Mouse (Mus musculus) thymus, adult 2 months (tissue): ENCODE measurements around the gene Spsb1. TPM values are rescaled to one million over a fixed set of nuclear protein-coding genes. Genes with fewer than 3 reads are reported as not detected.

Experiments used
- DNase-seq: peaks from one replicate; pipeline ENCODE4 v3.0.0; 2021
- H3K27ac ChIP-seq: fragments of 200-500 bp; 2 replicates; pipeline ENCODE4 v1.5.1; 2012; ENCODE audit warnings: low read length, control low read depth; ENCODE audit not compliant: control insufficient read depth, insufficient read depth
- H3K27me3 ChIP-seq: fragments of 200-500 bp; 2 replicates; pipeline ENCODE4 v1.6.1; 2012; ENCODE audit warnings: mild to moderate bottlenecking, low read length, moderate library complexity, mixed read lengths; ENCODE audit not compliant: control insufficient read depth, insufficient read depth
- H3K36me3 ChIP-seq: fragments of 200-500 bp; 2 replicates; pipeline ENCODE4 v1.6.1; 2012; ENCODE audit warnings: mild to moderate bottlenecking, low read length, moderate library complexity; ENCODE audit not compliant: control insufficient read depth, insufficient read depth
- H3K4me1 ChIP-seq: fragments of 200-500 bp; replicated peaks from 2 replicates; pipeline ENCODE4 v1.6.1; 2012; ENCODE audit warnings: low read length; ENCODE audit not compliant: control insufficient read depth, insufficient read depth
- H3K4me3 ChIP-seq: fragments of 200-500 bp; 2 replicates; pipeline ENCODE4 v1.5.1; 2012; ENCODE audit warnings: mild to moderate bottlenecking, low read length, control low read depth, moderate library complexity; ENCODE audit not compliant: control insufficient read depth, insufficient read depth
- CTCF ChIP-seq: fragments of 200-500 bp; IDR thresholded peaks from 2 replicates; pipeline ENCODE4 v1.5.1; 2012; ENCODE audit warnings: mild to moderate bottlenecking, control low read depth, low read length, moderate library complexity, borderline replicate concordance; ENCODE audit not compliant: control insufficient read depth, poor library complexity, insufficient read depth; ENCODE audit errors: extremely low read depth
- POLR2A ChIP-seq: fragments of 200-500 bp; IDR thresholded peaks from 2 replicates; pipeline ENCODE4 v1.6.1; 2012; ENCODE audit warnings: mild to moderate bottlenecking, low read length, control low read depth, moderate library complexity; ENCODE audit not compliant: control insufficient read depth, poor library complexity, insufficient read depth; ENCODE audit errors: extremely low read depth
- WGBS: fragments of 180-500 bp; shearing (Covaris S2); methylation state at CpG from one replicate; pipeline ENCODE4 v1.1.7; 2018; 5-methylcytosine and 5-hydroxymethylcytosine counted together
- polyA plus RNA-seq: library from polyadenylated mRNA; depleted of rRNA; stranded (reverse); fragments of >200 nt; gene quantifications from 2 replicates; pipeline ENCODE4 v1.2.3, GENCODE M21; 2012

Gene Spsb1
- polyA plus RNA-seq, 1 experiment, result 30.4 TPM

DNA sequence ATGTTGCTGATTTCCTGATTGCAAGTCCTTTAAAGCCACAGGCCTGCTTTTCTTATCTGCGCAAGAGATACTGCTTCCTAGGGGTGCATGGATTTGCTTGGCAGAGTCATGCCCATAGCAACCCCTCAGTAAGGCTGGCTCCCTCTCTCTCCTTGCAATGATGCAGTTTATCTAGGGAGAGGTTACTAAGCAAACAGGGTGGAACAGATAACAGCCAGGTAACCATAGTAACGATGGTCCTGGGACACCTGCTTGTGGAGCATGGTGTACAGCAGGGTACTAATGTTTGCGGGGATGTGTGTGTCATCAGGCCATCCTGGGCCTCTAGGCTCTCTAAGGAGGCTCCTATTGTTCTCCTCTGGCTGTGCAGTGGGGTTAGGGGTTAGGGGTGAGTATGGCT is 97.2 kb downstream of the Spsb1 start:
- Histone ChIP-seq H3K36me3 (no peaks in the 10 kb centered on the region), H3K27ac (no peak overlapping the region), H3K4me3 (no peak overlapping the region), H3K27me3 (no peaks in the 10 kb centered on the region), H3K4me1 (peaks cover 41% of the 10 kb centered on the region)
- WGBS, result 57% methylated on average over 3 of the region's 3 CpGs
- no peak for TF ChIP-seq POLR2A
- TF ChIP-seq CTCF, result no peak
- no peak for DNase-seq

GRCm38 (mm10) chr4:149855892-149856807 is 98.7 kb downstream of the Spsb1 start:
- WGBS, result 3% methylated on average over 19 of the region's 19 CpGs
- Histone ChIP-seq H3K4me3 (peak overlapping the region; percentile 31), H3K27ac (peak overlapping the region; percentile 80), H3K4me1 (peaks cover 38% of the 10 kb centered on the region), H3K36me3 (no peaks in the 10 kb centered on the region), H3K27me3 (no peaks in the 10 kb centered on the region)
- TF ChIP-seq CTCF (0 out of 2 replicates have a peak, but pooled peaks have one; percentile 30), POLR2A (0 out of 2 replicates have a peak, but pooled peaks have one; percentile 13)
- peak; percentile 92 for DNase-seq

- no peaks in the 10 kb centered on the region for H3K36me3 ChIP-seq
- TF ChIP-seq CTCF (no peak), POLR2A (no peak)
- no peak for DNase-seq
- 70% methylated on average over 10 of the region's 10 CpGs for WGBS
- peak overlapping the region; percentile 90 for H3K27ac ChIP-seq
- H3K4me3 ChIP-seq, result peak overlapping the region; percentile 29; the same call in 1 of the 2 replicates
- no peaks in the 10 kb centered on the region for H3K27me3 ChIP-seq
- H3K4me1 ChIP-seq, result peaks cover 37% of the 10 kb centered on the region
Observed at GRCm38 (mm10) chr4:149855180-149855891, 99.5 kb downstream of the Spsb1 start.

GRCm38 (mm10) chr4:149854770-149855169 is 100.1 kb downstream of the Spsb1 start:
- H3K4me3 ChIP-seq, result peak overlapping the region; percentile 52
- no peak for TF ChIP-seq CTCF
- 69% methylated on average over 9 of the region's 9 CpGs for WGBS

GRCm38 (mm10) chr4:149854301-149854708 is 100.5 kb downstream of the Spsb1 start:
- TF ChIP-seq CTCF, result 0 out of 2 replicates have a peak, but pooled peaks have one; percentile 11
- TF ChIP-seq POLR2A, result peak; percentile 67; the same call in 1 of the 2 replicates
- Histone ChIP-seq H3K27ac (peak overlapping the region; percentile 90), H3K27me3 (no peaks in the 10 kb centered on the region), H3K4me3 (peak overlapping the region; percentile 52), H3K36me3 (no peaks in the 10 kb centered on the region), H3K4me1 (peaks cover 37% of the 10 kb centered on the region)
- 8% methylated on average over 21 of the region's 21 CpGs for WGBS
- peak; percentile 86 for DNase-seq

More at GRCm38 (mm10) chr4:149854770-149855169, 100.1 kb downstream of the Spsb1 start:
- Histone ChIP-seq H3K4me1 (peaks cover 37% of the 10 kb centered on the region), H3K27ac (peak overlapping the region; percentile 90), H3K27me3 (no peaks in the 10 kb centered on the region), H3K36me3 (no peaks in the 10 kb centered on the region)
- no peak for DNase-seq

DNA sequence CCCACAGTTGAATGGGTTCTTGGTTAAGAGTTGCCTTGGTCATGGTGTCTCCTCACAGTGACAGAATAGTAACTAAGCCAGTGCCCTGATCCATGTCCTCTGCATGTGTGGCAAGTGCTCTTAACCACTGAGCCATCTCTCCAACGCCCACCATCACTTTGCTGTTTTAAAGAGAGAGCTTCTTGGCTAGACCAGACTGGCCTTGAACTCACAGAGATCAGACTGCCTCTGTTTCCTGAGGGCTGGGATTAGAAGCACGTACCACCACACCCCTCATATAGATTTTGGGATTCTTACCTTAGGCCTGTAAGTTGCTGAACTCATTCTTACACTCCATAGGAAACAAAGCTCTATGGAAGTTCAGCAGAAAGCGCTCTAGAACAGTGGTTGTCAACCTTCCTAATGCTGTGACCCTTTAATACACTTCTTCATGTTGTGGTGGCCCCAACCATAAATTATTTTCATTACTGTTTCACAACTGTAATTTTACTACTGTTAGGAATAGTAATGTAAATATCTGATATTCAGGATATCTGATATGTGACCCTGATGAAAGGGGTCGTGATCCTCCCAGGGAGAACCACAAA is 101.1 kb downstream of the Spsb1 start:
- no peak overlapping the region for H3K4me3 ChIP-seq
- no peaks in the 10 kb centered on the region for H3K27me3 ChIP-seq
- 74% methylated on average over 4 of the region's 4 CpGs for WGBS
- no peak for DNase-seq
- no peak for TF ChIP-seq CTCF
- no peak for TF ChIP-seq POLR2A
- H3K36me3 ChIP-seq, result no peaks in the 10 kb centered on the region
- H3K27ac ChIP-seq, result no peak overlapping the region
- H3K4me1 ChIP-seq, result peaks cover 37% of the 10 kb centered on the region
